Mouse (Mus musculus) adipocyte (in vitro differentiated cells): ENCODE results near the gene Gsap.

Experiments
- DNase-seq: peaks from one replicate; pipeline ENCODE4 v3.0.0-alpha.2; 2016; ENCODE audit warnings: low spot score

Gsap gene

GRCm38 (mm10) chr5:21261202-21261844 is 75.3 kb downstream of the Gsap start:
- no peak for DNase-seq

DNA sequence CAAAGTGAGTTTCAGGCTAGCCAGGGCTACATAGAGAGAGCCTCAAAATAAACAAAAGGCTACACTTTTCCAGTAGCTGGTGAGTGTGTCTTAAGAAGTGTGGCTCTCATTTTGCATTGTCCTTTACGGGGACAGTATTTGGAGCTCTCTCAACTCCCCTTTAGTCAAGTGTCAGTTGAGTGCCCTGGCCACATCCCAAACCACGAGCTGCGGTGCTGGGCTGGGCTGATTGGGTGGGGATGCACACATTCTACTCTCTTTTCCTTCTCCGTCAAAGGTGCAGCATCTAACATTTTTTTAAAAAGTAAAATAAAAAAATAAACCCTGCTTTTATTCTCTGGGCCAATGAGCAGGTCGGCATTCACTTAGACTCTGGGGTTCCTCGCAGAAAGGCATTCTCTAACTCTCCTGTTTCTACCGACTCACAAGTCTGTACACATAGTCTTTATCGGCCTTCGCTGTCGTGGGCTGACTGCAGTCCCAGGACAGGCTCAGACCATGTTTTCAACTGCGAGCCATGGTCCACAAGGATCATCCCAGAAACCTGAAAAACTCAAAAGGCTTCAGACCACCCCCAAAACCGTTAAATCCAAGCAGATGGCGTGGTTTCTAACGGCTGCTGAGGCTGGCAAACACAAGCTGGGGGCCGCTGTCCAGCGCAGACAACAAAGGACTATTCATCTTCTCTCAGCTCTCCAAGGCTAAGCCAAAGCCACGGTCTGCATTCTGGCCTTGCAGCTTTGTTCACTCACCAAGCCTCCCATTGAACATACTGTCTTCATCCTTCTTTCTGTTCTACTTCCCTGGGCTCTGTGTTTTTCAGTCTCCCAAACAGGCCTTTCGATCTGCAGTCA is 77.4 kb downstream of the Gsap start:
- DNase-seq = no peak

GRCm38 (mm10) chr5:21264352-21265021 is 78.4 kb downstream of the Gsap start:
- no peak for DNase-seq

- peak; percentile 90 for DNase-seq
Measured at GRCm38 (mm10) chr5:21265049-21265448, 79.0 kb downstream of the Gsap start.

DNA sequence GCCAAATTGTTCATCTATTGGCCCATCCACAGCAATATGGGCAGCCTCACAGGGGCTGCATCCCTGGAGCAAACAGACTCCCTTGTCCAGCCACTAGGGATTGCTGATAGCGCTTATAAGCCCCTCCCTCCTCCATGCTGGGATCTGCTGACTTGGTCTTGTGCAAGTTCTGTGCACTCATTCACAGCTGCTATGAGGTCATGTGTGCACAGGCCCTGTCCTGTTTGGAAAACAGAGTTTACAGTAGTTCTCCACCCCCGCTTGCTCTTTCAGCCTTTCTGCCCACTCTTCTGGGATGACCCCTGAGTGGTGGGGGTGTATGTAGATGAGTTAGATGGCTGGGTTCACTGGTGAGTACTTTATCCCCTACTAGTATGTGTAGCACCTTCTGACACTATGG is 81.0 kb downstream of the Gsap start:
- DNase-seq = peak; percentile 26

DNA sequence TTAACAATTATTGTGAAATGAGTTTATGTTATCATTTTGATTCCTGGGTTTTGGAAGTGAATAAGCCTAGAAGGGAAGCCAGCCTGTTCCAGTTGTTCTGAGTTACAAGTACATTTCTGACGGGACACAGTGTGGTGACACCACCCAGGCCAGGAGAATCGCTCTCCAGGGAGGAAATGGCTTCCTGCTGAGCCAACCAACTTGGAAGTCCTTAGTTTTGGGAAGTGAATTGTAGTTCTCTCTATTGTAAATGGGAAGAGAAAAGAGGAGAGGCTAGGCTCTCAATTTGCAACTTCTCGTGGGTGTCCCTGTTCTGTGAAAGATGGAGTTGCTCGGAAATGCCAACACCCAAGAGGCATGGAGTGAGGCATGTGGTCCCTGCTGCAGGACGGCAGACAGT is 83.4 kb downstream of the Gsap start:
- DNase-seq = no peak

GRCm38 (mm10) chr5:21270756-21271155 is 84.7 kb downstream of the Gsap start:
- DNase-seq = peak; percentile 32

DNA sequence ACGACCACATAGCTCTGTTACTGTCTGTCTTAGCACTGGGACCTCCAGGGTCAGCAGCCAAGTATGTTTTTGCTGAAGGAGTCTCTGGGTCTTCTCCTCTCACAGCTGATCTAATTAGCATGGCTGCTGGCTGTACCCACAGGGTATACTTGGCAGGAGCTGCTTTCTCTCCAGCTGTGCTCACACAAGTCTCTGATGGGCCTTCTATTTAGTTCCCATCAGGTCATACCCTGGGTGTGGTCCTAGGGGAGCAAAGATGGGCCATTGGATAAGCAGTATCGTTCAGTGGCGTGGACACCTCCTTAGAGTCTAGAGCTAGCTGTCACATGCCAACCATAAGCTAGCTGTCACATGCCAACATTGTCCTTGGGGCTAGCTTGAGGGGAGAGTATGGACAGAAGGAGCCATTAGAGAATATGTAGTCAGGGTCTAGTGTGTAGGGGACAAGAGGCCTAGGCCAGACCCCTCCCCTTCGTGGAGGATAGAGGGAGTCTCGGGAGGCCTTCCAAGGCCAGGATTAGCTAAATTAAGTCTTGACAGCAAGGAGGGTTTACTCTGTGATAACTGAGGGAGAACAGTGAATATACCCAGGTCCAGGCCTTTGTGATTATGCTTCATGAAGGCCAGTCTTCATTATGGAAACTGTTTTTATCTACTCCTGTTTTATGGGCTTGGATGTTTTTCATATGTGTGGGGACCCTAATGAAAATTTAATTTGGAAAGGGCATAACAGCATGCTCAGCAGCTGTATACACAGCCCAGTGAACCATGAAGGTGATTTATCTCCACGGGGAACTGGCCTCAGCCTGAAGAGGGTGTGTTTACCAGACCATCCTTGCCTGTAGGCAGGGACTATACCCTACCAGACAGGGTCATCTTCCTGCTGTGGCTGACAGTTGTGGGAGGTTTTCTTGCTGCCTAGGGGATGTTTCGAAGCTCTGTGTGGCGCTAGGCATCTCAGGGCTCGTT is 85.6 kb downstream of the Gsap start:
- DNase-seq = no peak

GRCm38 (mm10) chr5:21277685-21278084 is 91.6 kb downstream of the Gsap start:
- peak; percentile 63 for DNase-seq

DNA sequence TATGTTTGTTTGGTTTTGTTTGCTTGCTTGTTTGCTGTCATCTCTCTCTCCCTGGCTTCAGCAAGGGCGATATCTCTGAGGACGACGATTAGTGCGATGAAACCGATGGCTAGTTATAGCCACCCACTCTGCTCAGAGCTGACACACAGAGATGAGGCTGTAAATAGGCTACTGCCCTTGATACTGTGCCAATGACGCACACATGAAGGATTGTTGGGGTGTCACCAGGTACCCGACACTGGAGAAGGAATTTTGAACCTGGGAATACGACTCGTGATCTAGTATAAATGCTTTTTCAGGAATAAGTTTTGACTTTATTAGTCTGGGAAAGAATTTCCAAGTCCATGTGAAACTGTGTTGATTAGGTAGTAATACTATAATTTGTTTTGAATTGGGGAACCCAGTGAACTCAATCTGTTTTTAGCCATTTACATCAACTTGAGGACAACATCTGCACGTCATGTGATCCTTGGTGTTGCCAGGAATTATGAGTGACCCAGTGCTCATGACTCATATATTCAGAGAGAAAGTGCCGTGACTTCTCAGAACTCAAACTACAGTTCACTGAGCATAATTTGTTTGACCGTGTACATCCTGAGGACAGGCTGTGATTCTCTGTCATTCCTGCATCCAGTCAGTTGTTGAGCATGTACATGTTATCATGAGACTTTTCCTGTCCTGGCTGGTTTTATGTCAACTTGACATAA is 97.5 kb downstream of the Gsap start:
- DNase-seq = peak; percentile 84

DNA sequence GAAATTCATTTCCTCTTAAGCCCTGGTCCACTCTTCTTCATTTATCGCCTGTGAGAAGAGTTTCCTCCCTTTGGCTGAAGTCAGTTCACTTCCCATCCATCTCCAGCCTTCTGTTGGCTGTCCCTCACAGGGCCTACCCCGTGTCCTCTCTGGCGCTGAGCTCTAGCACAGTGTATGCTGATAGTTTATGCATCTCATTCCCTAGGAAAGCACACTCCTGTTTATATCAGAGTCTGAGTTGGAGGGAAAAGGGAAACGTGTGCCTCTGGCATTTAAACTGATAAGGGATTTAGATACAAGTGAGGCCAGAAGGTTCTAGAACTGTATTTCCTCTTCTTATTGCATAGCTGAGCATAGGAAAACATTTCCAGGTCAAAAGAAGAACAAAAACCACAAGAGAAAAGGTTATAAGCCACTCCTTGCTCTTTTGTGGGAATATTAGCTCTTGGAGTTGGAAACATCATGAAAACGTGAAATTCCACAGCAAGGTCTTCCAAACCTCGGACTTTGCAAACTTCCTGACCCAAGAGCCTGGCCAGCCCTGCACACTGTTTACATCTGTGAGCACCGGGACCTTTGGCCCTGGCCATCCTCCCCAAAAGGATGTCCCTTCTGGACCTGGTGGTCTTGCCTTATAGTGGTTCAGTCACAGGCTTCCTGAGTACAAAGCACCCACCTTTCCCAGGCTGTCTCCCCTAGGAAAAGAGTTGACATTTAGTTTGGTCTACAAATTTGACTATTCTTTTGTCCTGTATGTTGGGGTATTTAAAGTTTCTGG is 102.8 kb downstream of the Gsap start:
- no peak for DNase-seq

- DNase-seq = no peak
Measured at GRCm38 (mm10) chr5:21290594-21290993, 104.5 kb downstream of the Gsap start.

DNA sequence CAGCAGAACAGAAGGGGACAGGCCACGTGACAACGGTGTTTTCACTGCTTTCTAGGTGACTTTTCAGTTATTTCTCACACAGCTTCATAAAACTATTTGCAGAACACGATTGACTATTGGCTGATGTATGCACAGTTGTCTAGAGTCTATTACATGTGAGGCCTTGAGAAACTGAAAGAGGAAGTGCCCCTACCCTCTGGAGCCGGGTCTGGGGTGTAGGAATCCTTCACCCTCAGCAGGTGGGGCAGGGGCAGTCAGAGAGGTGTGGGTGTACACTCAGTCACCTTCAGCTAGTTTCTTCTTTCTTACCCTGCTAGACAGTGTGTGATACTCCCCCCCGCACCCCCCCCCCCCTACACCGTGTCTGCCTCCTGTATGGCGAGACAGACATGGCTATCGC is 109.6 kb downstream of the Gsap start:
- DNase-seq = no peak

GRCm38 (mm10) chr5:21299076-21299755 is 113.2 kb downstream of the Gsap start:
- DNase-seq = no peak

DNA sequence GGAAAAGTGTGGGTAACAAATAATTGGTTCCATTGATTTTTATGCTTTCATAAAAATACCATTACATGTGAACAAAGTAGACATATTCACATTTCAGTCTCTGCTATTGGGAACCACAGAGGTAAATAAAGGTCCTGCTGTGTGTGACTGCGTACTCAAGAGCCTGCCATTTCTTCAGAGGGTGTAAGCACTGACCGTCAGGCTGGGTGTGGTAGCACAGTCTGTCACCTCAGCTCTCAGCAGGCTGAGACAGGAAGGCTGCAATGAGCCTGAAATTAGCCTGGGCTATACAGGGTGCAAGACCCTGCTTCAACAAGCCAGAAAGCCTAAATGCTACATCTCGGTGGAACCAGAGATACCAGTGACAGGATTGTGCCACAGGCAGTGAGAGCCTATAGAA is 114.0 kb downstream of the Gsap start:
- DNase-seq = no peak

DNA sequence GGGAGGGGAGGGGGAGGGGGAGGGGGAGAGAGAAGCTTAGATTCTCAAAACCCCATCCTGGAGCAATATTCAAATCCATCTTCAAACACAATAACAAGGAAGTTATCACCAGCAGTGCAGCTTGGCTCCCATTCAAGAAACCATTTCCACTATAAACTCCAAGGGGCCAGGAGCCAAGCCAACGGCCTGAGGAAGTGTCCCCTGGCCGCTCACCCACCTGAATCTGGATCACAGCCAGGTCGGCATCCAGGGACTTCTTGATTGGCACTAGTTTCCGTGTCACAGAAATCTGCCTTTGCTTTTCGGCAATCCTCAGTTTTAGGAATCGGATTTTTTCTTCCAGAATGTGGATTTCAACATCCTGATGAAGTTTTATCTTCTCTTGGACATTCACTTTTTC is 115.0 kb downstream of the Gsap start:
- DNase-seq = no peak

DNA sequence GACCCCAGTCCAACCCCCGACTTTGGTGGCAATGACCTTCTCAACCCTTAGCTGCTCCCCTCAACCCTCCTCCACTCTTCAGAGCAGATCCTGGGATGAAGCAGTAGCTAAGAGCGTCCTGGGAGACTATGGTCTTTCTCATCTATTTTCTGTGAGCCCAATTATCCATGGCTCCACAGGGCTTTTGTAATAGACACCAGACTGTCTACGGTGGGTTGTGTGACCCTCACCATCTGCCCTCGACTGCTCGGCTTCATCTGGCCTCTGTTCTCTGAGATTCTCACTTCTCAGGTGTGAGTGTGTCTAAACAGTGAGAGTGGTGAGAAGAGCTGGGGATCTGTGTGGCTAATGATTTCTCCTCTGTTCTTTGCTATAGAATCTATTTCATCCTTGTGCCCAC is 121.1 kb downstream of the Gsap start:
- no peak for DNase-seq

DNA sequence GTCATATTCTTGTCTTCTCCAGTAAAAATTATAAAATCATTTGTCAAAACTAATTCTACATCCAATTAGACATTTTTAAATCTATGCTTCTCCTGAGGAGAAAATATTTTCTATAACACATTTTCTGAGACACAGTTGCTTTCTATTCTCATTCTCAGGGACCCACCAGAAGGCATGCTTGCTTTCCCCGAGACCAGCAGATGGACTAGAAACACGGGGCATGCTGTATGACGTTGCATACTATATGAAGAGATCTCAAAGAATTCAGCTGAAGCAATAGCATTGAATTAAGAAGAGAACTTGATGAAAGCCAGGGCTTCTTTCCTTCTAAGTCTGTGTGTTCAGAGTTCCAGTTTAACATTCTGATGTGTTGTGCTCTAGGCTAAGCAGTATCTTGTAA is 128.6 kb downstream of the Gsap start:
- no peak for DNase-seq

DNA sequence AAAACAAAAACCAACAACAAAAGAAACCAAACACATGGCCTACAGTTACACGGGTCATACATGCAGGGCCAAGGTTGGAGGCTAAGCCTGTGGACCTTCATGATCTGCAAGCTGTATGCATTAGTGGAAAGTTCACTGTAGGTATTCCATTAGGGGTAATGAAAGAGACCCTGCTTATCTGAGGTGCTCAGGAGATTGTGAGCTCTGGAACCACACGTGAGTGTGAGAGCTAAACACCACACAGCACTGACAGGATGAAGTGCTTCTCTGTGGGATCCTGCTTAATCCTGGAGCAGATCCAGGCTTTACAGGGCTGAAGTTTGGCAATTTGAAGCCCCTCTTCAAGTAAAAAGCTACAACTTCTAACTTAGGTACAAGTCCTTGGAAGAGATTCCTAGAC is 134.1 kb downstream of the Gsap start:
- no peak for DNase-seq

GRCm38 (mm10) chr5:21326494-21326893 is 140.4 kb downstream of the Gsap start:
- DNase-seq = peak; percentile 47
